32 mouse cellular contexts compared by ENCODE assay signal in the genomic region with DNA sequence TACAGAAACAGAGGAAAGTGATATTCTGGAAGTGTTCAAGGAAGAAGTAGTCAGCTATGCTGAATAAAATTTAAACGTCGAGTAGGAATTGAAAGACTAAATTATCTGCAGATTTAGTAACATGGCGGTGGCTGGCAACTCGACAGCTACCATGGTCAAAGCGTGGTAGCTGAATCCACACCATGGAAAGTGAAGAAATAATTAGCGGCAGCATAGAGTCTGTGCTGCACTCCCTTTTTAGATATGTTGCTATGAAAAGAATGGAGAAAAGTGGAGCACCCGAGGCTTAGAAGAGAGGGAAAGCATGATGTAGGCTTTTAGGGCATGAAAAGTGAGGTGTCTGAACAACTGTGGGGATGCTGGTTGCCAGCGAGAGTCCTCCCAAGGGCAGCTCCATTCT.
"Had no signal": no experiment of that assay in that cellular context is flagged by ENCODE, and none has a peak within 500 bp of the region (broad histone marks: within the 10 kb centered on the region; RNA-seq: fewer than 3 reads in every experiment).

No protein-coding gene starts in this region.

- H3K27me3 ChIP-seq: heart, embryonic 12.5 days; heart, embryonic 13.5 days; heart, embryonic 15.5 days; hindbrain, embryonic 12.5 days; hindbrain, embryonic 13.5 days; hindbrain, embryonic 15.5 days; intestine, embryonic 15.5 days; kidney, embryonic 15.5 days had no signal

- H3K4me1 ChIP-seq: heart, embryonic 12.5 days; heart, embryonic 13.5 days; heart, embryonic 15.5 days; hindbrain, embryonic 10.5 days; hindbrain, embryonic 12.5 days; hindbrain, embryonic 13.5 days; hindbrain, embryonic 15.5 days; intestine, embryonic 15.5 days; kidney, embryonic 15.5 days had no signal

- ATAC-seq: hindbrain, embryonic 16.5 days; hindbrain, postnatal 0 days; inflammation-experienced regulatory T-cells, adult 6 months; intestine, embryonic 15.5 days; intestine, embryonic 16.5 days; intestine, postnatal 0 days had no signal

- H3K4me3 ChIP-seq: heart, embryonic 12.5 days; heart, embryonic 13.5 days; heart, embryonic 15.5 days; hindbrain, embryonic 10.5 days; hindbrain, embryonic 12.5 days; hindbrain, embryonic 13.5 days; hindbrain, embryonic 15.5 days; intestine, embryonic 15.5 days; kidney, embryonic 15.5 days; layer of hippocampus, adult 2 months had no signal

- H3K36me3 ChIP-seq: heart, embryonic 12.5 days; heart, embryonic 13.5 days; heart, embryonic 15.5 days; hindbrain, embryonic 10.5 days; hindbrain, embryonic 12.5 days; hindbrain, embryonic 13.5 days; hindbrain, embryonic 15.5 days; intestine, embryonic 15.5 days; kidney, embryonic 15.5 days had no signal

- H3K9me3 ChIP-seq: heart, embryonic 13.5 days; heart, embryonic 15.5 days; hindbrain, embryonic 10.5 days; hindbrain, embryonic 13.5 days; hindbrain, embryonic 15.5 days; intestine, embryonic 15.5 days; kidney, embryonic 15.5 days had no signal

- H3K27ac ChIP-seq: heart, embryonic 13.5 days; heart, embryonic 15.5 days; hindbrain, embryonic 10.5 days; hindbrain, embryonic 12.5 days; hindbrain, embryonic 13.5 days; hindbrain, embryonic 14.5 days; hindbrain, embryonic 15.5 days; hindbrain, postnatal 0 days; intestine, embryonic 15.5 days; kidney, embryonic 15.5 days; kidney, postnatal 0 days; layer of hippocampus, adult 2 months had no signal

- DNase-seq: heart, postnatal 14 days; heart, postnatal 36 days; heart, postnatal 4 days; kidney, adult 11 months; kidney, adult 18-20 months; kidney, adult 2 months; kidney, adult 8-10 months; kidney, adult 9 months; kidney, postnatal 10 days; kidney, postnatal 14 days; kidney, postnatal 25 days; kidney, postnatal 36 days; kidney, postnatal 4 days; layer of hippocampus, adult 9-11 months; layer of hippocampus, postnatal 36 days had no signal
